Mouse (Mus musculus): ENCODE results near the gene Xpnpep1.
A peak's percentile ranks its signal among the peaks of the same experiment; 100 is the strongest.

The Xpnpep1 gene

GRCm38 (mm10) chr19:53002166-53003095 lies 37.6 kb downstream of the Xpnpep1 start:
- no peak for DNase-seq (ENCODE audit: low spot score in 2 of 2)

GRCm38 (mm10) chr19:52992880-52993440 lies 47.1 kb downstream of the Xpnpep1 start:
- DNase-seq (ENCODE audit: low spot score in 2 of 2): no peak

- no peak for DNase-seq (ENCODE audit: low spot score in 2 of 2)
Measured at GRCm38 (mm10) chr19:52991924-52992323, 48.1 kb downstream of the Xpnpep1 start.

- DNase-seq (ENCODE audit: low spot score in 2 of 2): peak in 1 of 2 experiments; percentile 56
Measured at GRCm38 (mm10) chr19:52979020-52979711, 60.8 kb downstream of the Xpnpep1 start.

GRCm38 (mm10) chr19:52975564-52976185 lies 64.3 kb downstream of the Xpnpep1 start:
- peak; percentile 39 to 82 for DNase-seq (ENCODE audit: low spot score in 2 of 2)

- DNase-seq (ENCODE audit: low spot score in 2 of 2): no peak
Measured at GRCm38 (mm10) chr19:52966339-52966738, 73.7 kb downstream of the Xpnpep1 start.

GRCm38 (mm10) chr19:52962745-52963144 lies 77.3 kb downstream of the Xpnpep1 start:
- no peak for DNase-seq (ENCODE audit: low spot score in 2 of 2)

GRCm38 (mm10) chr19:52922678-52923495 lies 117.1 kb downstream of the Xpnpep1 start:
- DNase-seq (ENCODE audit: low spot score in 2 of 2): peak; percentile 23 to 71

- no peak for DNase-seq (ENCODE audit: low spot score in 2 of 2)
Measured at GRCm38 (mm10) chr19:52904182-52904581, 135.8 kb downstream of the Xpnpep1 start.

- no peak for DNase-seq (ENCODE audit: low spot score in 2 of 2)
Measured at GRCm38 (mm10) chr19:52891807-52892442, 148.1 kb downstream of the Xpnpep1 start.

Data from urinary bladder, postnatal 4 days (tissue).